Mouse (Mus musculus): ENCODE data around the gene Bmp5.

DNA sequence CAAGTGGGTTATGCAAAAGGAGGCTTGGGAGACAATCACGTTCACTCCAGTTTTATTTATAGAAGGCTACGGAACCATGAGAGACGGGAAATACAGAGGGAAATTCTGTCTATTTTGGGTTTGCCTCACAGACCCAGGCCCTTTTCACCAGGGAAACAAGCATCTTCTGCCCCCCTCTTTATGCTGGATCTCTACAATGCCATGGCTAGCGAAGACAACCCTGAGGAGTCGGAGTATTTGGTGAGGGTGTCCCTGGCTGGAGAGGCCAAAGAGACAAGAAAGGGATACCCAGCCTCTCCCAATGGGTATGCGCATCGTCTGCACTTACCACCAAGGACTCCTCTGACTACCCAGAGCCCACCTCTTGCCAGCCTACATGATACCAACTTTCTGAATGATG, 989 bp downstream of the Bmp5 start:
- TF ChIP-seq CTCF (IDR thresholded peaks at IDR 0.05; ENCODE audit: borderline replicate concordance, insufficient read depth, low read depth, low read length) (no peak), POLR2A (IDR thresholded peaks at IDR 0.05; ENCODE audit: borderline replicate concordance, insufficient read depth, low read length) (no peak)

Data from cerebellum, adult 2 months (tissue).